Mouse (Mus musculus): ENCODE measurements around the gene Gapdh. TPM values are rescaled to one million over a fixed set of nuclear protein-coding genes. Genes with fewer than 3 reads are reported as not detected.
"Not testable (repeated sequence)": the region's sequence is repeated elsewhere in the genome, so short reads cannot be mapped to it uniquely, and the experiment has no call there.

The Gapdh gene
- polyA plus RNA-seq, 1 experiment from 2014 or later = 3,222 TPM

DNA sequence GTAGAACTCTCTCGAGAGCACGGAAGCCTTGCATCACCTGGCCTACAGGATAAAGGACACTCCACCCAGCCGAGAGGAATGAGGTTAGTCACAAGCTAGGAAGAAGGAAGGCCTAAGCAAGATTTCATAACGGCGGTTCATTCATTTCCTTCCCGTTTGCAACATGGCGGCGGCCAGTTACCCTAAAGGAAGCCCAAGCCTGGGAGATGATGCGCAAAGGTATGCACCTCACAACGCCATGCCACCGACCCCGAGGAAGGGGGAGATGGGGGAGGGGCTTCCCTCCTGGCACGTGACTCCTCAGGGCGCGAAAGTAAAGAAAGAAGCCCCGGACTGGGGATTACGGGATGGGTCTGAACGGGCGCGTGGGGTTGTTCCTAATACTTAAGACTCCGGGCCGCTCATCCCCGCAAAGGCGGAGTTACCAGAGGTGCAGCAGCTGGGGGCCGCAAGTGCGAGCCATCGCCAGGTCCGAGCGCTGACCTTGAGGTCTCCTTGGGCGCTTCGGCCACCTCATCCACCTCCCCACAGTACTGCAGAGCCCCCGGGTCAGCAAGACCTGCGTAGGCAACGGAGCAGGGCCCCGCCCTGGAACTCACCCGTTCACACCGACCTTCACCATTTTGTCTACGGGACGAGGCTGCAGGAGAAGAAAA lies 1.5 kb downstream of the Gapdh start:
- WGBS = under 1% methylated on average over 39 of the region's 39 CpGs
- peaks cover 62% of the 10 kb centered on the region for H3K4me1 ChIP-seq
- peak overlapping the region; percentile 100 for H3K27ac ChIP-seq (replicated peaks)
- peak; percentile 87 for DNase-seq (ENCODE audit: low spot score)
- H3K4me3 ChIP-seq = peak overlapping the region; percentile 98
- no peaks in the 10 kb centered on the region for H3K27me3 ChIP-seq (ENCODE audit: low read depth, poor library complexity, severe bottlenecking)
- peaks cover 83% of the 10 kb centered on the region for H3K36me3 ChIP-seq
- no peaks in the 10 kb centered on the region for H3K9me3 ChIP-seq (replicated peaks)

DNA sequence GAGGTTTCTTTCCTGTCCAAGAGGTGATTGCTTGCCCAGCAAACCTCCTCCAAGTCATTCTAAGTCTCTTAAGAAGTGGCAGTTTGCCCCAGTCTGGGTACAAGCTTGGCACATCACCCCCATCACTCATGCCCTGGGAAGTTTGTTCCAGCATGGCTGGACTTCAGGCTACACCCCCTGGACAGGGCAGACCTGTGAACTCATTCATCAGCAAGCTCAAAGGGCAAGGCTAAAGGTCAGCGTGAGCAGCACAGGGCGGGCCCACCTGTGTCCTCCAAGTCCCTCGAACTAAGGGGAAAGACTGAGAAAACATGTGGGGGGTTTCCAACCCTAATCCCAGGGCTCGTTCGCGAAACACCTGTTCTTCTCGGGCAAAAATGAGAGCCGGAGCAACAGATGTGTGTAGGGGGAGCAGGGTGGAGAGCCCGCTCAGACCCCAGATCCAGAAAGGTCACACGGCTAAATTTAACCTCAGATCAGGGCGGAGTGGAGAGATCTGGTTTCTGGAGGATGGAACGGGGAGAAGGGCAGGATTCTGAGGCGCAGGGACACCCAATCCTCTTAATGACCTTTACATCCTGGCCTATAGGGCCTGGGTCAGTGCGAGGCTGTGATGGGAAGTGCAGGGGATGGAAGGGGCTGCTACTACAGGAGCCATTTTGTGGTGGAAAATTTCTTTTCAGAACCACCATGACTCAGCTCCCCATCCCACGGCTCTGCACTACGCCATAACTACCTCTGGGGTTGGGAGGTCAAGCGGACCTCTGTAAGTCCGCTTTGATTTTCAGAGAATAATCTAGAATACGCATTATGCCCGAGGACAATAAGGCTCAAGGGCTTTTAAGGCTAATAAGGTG lies 2.2 kb downstream of the Gapdh start:
- peaks cover 83% of the 10 kb centered on the region for H3K36me3 ChIP-seq
- peaks cover 63% of the 10 kb centered on the region for H3K4me1 ChIP-seq
- H3K4me3 ChIP-seq = peak overlapping the region; percentile 98
- H3K27me3 ChIP-seq (ENCODE audit: low read depth, poor library complexity, severe bottlenecking) = no peaks in the 10 kb centered on the region
- peak overlapping the region; percentile 100 for H3K27ac ChIP-seq (replicated peaks)
- H3K9me3 ChIP-seq (replicated peaks) = no peaks in the 10 kb centered on the region
- 9% methylated on average over 20 of the region's 20 CpGs for WGBS
- DNase-seq (ENCODE audit: low spot score) = peak; percentile 36

DNA sequence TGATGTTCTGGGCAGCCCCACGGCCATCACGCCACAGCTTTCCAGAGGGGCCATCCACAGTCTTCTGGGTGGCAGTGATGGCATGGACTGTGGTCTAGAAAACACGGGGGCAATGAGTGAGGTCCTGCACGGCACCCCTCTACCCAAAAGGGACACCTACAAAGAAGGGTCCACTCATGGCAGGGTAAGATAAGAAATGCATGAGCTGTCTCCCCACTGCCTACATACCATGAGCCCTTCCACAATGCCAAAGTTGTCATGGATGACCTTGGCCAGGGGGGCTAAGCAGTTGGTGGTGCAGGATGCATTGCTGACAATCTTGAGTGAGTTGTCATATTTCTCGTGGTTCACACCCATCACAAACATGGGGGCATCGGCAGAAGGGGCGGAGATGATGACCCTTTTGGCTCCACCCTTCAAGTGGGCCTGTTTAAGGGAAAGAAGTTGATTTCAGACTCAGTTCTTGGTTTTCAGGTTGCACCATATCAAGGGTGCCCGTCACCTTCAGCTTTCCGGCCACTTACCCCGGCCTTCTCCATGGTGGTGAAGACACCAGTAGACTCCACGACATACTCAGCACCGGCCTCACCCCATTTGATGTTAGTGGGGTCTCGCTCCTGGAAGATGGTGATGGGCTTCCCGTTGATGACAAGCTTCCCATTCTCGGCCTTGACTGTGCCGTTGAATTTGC lies 3.5 kb downstream of the Gapdh start:
- WGBS = 80% methylated on average over 13 of the region's 16 CpGs
- Histone ChIP-seq H3K4me1 (peaks cover 69% of the 10 kb centered on the region), H3K4me3 (peak overlapping the region; percentile 40)

DNA sequence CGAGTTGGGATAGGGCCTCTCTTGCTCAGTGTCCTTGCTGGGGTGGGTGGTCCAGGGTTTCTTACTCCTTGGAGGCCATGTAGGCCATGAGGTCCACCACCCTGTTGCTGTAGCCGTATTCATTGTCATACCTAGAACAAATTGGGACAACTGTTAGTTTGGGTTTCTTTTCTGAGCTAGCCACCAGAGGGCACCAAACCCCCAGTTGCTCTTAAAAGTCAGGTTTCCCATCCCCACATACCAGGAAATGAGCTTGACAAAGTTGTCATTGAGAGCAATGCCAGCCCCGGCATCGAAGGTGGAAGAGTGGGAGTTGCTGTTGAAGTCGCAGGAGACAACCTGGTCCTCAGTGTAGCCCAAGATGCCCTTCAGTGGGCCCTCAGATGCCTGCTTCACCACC lies 4.3 kb downstream of the Gapdh start:
- peaks cover 69% of the 10 kb centered on the region for H3K4me1 ChIP-seq
- peak overlapping the region; percentile 33 for H3K4me3 ChIP-seq
- peaks cover 79% of the 10 kb centered on the region for H3K36me3 ChIP-seq
- not testable (repeated sequence) for H3K9me3 ChIP-seq (replicated peaks); H3K27ac ChIP-seq (replicated peaks); H3K27me3 ChIP-seq (ENCODE audit: low read depth, poor library complexity, severe bottlenecking)
- peak; percentile 68 for DNase-seq (ENCODE audit: low spot score)
- 27% methylated on average over 4 of the region's 5 CpGs for WGBS

More for the DNA sequence above, 3.5 kb downstream of the Gapdh start:
- not testable (repeated sequence) for H3K27ac ChIP-seq (replicated peaks); H3K27me3 ChIP-seq (ENCODE audit: low read depth, poor library complexity, severe bottlenecking); DNase-seq (ENCODE audit: low spot score); H3K9me3 ChIP-seq (replicated peaks)
- H3K36me3 ChIP-seq = peaks cover 81% of the 10 kb centered on the region

DNA sequence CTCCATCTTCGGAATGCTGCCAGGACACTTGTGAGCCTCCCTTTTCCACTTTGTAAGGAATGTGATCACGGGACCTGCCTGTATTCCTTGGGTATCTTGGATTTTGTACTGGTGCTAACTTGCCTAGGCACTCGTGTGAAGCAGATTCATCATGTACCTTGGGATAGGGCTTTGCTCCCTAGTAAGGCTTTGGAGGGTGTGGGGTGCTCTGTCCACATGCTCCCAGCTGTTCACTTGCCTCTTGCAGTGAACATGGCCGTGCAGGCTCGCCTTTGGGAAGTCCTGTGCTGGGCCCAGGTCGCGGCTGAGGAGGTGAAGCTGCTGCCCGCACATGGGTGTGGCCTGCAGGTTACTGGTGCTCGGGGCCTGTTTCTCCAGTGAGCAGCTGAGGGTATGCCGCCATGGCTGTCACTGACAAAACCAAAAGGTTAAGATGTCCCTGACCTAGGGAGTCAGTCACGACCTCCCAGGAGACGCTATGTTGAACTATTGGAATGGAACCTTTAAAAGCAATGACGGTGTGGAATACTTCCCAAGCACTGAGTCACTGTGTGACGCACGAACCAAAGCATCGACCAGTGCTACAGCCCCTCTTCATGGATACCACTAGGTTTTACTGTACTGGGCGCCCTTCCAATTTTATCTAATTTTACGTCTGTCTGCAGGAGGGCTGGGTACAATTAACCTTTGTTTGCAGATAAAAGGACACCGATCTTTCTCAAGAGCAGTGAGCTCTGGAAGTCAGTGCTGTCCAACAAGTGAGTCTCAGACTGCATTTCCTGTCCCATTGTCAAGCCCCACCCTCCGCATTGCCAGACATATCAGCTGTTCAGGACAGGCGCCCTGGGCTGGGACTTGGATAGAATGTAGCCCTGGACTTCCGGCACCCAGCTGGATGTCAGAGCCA lies 5.2 kb downstream of the Gapdh start:
- 16% methylated on average over 22 of the region's 22 CpGs for WGBS
- peak overlapping the region; percentile 29 for H3K4me3 ChIP-seq
- H3K4me1 ChIP-seq = peaks cover 69% of the 10 kb centered on the region

DNA sequence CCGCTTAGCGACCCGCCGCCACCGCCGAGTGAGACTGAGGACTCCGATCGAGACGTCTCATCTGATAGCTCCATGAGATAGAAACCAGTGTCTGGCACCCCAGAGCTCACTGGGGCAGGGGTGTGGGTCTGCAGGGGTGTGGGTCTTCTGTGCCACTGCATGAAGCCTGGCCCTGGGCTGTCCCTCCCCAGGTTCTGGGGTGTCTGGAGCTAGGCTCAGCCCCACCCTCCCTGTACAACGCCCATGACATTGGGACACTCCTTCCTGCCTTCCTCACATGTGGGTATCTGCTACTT lies 5.8 kb downstream of the Gapdh start:
- peak overlapping the region; percentile 29; the same call in 1 of the 2 replicates for H3K4me3 ChIP-seq
- no peaks in the 10 kb centered on the region for H3K27me3 ChIP-seq (ENCODE audit: low read depth, poor library complexity, severe bottlenecking)
- WGBS = 69% methylated on average over 10 of the region's 10 CpGs
- peaks cover 88% of the 10 kb centered on the region for H3K36me3 ChIP-seq
- no peaks in the 10 kb centered on the region for H3K9me3 ChIP-seq (replicated peaks)
- peak overlapping the region; percentile 55 for H3K27ac ChIP-seq (replicated peaks)
- DNase-seq (ENCODE audit: low spot score) = no peak
- peaks cover 71% of the 10 kb centered on the region for H3K4me1 ChIP-seq

More for the DNA sequence above, 5.2 kb downstream of the Gapdh start:
- no peaks in the 10 kb centered on the region for H3K9me3 ChIP-seq (replicated peaks)
- no peaks in the 10 kb centered on the region for H3K27me3 ChIP-seq (ENCODE audit: low read depth, poor library complexity, severe bottlenecking)
- H3K36me3 ChIP-seq = peaks cover 82% of the 10 kb centered on the region
- H3K27ac ChIP-seq (replicated peaks) = peak overlapping the region; percentile 55
- peak; percentile 68 for DNase-seq (ENCODE audit: low spot score)

DNA sequence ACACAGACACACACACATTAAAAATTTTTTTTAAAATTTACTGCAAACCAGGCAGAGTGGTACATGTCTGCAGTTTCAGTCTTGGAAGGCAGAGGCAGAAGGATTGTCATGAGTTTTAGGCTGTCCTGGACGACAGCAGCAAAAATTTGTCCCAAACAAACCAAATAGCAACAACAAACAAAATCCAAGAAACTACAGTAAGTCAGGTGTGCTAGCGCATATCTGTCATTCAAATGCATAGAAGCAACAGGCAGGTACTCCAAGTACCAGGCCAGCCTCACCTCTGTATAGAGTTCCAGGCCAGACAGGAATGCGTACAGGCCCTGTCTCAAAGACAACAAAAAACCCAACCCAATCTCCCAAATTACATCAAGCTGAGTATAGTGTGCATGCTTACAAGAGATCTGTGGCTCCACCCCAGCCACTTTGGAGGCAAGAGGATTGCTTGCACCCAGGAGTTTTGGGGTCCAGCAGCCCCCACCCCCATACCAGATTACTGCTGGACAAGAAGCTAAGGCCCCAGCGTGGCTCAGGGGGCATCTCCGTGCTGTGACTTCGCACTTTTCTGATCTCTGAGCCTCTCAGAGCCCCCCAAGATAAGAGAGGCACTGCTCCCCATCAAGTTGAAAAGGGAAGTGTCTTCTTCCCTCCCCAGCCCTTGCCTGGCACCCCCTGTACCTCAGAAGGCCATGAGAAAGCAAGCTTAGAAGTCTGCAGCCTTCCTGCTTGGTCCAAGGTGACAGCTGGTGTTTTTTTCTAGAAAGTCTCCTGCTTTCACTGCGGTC lies 6.3 kb downstream of the Gapdh start:
- Histone ChIP-seq H3K36me3 (peaks cover 92% of the 10 kb centered on the region), H3K4me3 (peak overlapping the region; percentile 29; the same call in 1 of the 2 replicates)
- no peak for DNase-seq (ENCODE audit: low spot score)

DNA sequence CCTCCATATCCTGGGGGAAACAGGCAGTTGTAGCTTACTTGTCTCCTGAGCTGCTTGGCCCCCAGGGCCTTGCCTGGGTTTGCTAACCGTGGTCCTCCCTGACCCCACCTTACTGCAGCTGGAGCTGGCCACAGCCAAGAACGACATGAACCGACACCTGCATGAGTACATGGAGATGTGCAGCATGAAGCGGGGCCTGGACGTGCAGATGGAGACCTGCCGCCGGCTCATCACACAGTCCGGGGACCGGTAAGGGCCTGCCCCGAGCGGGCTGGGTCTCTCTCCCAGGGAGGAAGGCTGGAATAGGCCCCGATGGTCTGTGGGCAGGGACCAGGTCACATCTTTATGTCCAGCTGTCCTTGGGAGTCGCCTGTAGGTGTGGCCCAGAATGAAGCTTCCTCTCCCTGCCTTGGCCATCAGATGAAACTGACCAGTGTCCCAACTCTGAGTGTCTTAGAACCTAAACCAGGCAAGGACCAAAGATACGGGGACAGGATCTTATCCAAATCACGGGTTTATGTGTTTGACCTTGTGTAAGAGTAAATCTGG lies 7.2 kb downstream of the Gapdh start:
- no peaks in the 10 kb centered on the region for H3K27me3 ChIP-seq (ENCODE audit: low read depth, poor library complexity, severe bottlenecking)
- peaks cover 88% of the 10 kb centered on the region for H3K36me3 ChIP-seq
- H3K4me1 ChIP-seq = peaks cover 73% of the 10 kb centered on the region
- H3K4me3 ChIP-seq = no peak overlapping the region
- H3K9me3 ChIP-seq (replicated peaks) = no peaks in the 10 kb centered on the region
- 92% methylated on average over 15 of the region's 15 CpGs for WGBS
- no peak for DNase-seq (ENCODE audit: low spot score)
- peak overlapping the region; percentile 30; the same call in 1 of the 2 replicates for H3K27ac ChIP-seq (replicated peaks)

More for the DNA sequence above, 6.3 kb downstream of the Gapdh start:
- Histone ChIP-seq H3K9me3 (replicated peaks) (no peaks in the 10 kb centered on the region), H3K27ac (replicated peaks) (peak overlapping the region; percentile 55; the same call in 1 of the 2 replicates), H3K27me3 (ENCODE audit: low read depth, poor library complexity, severe bottlenecking) (no peaks in the 10 kb centered on the region), H3K4me1 (peaks cover 76% of the 10 kb centered on the region)
- WGBS = 87% methylated on average over 7 of the region's 7 CpGs

DNA sequence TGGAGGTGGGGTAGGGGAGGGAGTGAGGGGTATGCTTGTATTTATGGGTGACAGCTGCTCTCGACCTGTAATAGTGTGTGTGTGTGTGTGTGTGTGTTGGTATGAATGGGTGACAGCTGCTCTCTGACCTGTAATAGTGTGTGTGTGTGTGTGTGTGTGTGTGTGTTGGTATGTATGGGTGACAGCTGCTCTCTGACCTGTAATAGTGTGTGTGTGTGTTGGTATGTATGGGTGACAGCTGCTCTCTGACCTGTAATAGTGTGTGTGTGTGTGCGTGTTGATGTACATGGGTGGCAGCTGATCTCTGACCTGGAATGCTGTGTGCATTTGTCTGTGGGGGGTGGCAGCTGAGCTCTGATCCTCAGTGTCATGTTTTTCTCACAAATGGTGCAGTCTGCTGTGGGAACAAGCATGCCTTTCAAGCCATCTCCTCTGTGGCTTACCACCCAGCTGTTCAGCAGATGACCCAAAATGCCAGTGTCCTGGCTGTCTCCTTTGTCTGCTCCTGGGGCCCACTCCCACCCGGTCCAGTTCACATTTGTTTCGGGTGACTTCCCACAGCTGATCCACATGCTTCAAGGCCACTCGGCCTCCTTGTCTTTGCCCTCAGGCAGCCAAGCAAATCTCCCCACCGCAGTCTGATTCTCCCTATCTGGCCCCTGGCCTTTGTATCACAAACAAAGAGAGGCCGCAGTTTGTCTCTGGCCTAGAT lies 9.2 kb downstream of the Gapdh start:
- Histone ChIP-seq H3K9me3 (replicated peaks) (no peaks in the 10 kb centered on the region), H3K27me3 (ENCODE audit: low read depth, poor library complexity, severe bottlenecking) (no peaks in the 10 kb centered on the region), H3K4me3 (peak overlapping the region; percentile 20; the same call in 1 of the 2 replicates), H3K27ac (replicated peaks) (peak overlapping the region; percentile 80), H3K36me3 (peaks cover 89% of the 10 kb centered on the region), H3K4me1 (peaks cover 56% of the 10 kb centered on the region)
- 30% methylated on average over 7 of the region's 7 CpGs for WGBS
- DNase-seq (ENCODE audit: low spot score) = peak; percentile 80

DNA sequence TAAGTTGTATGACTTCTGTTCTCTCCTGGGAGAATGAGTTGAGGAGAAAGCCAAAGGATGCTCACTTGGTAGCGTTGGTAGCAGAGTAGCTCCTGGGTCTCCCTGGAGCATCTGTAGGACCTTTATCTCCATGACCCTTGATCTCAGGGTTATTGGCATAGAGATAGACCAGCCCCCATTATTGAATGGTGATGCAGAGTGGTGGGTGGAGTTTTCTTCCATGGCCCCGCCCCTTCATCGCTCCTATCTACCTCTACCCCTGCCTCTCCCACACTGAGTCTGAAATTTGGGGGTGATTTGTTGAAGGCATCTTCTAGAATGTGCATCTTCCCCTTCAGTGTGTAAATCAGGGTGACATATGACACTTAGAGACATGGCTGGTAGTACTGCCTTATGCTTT lies 9.8 kb downstream of the Gapdh start:
- Histone ChIP-seq H3K27me3 (ENCODE audit: low read depth, poor library complexity, severe bottlenecking) (no peaks in the 10 kb centered on the region), H3K4me3 (peak overlapping the region; percentile 20; the same call in 1 of the 2 replicates), H3K4me1 (peaks cover 54% of the 10 kb centered on the region), H3K36me3 (peaks cover 90% of the 10 kb centered on the region), H3K9me3 (replicated peaks) (no peaks in the 10 kb centered on the region), H3K27ac (replicated peaks) (peak overlapping the region; percentile 80)
- no peak for DNase-seq (ENCODE audit: low spot score)
- WGBS = 87% methylated on average over 3 of the region's 3 CpGs

DNA sequence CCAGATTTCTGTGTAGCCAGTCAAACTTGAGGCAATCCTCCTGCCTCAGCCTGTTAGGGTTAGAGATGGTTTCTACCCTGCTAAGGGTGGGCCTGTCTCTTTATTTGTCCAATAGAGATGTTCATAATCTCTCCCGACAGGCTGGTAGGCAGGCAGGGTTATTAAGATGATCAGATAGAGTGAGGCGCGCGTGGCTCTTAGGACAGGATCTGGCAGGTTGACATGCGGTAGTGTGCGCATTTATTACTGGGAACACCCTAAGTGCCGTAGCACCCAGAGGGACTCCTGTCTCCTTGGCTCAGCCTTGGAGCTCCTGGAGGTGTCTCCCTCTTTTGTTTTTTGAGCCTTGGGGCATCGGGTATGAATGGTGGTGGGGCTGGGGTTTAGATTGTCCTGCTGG lies 11.0 kb downstream of the Gapdh start:
- 95% methylated on average over 8 of the region's 8 CpGs for WGBS
- Histone ChIP-seq H3K27ac (replicated peaks) (0 out of 2 replicates have a peak overlapping the region, but pooled peaks have one; percentile 18), H3K36me3 (peaks cover 90% of the 10 kb centered on the region), H3K27me3 (ENCODE audit: low read depth, poor library complexity, severe bottlenecking) (no peaks in the 10 kb centered on the region), H3K9me3 (replicated peaks) (no peaks in the 10 kb centered on the region), H3K4me1 (peaks cover 42% of the 10 kb centered on the region), H3K4me3 (no peak overlapping the region)
- DNase-seq (ENCODE audit: low spot score) = no peak
